Mouse (Mus musculus): Measurements from ENCODE around the gene Pard3. TPM values are rescaled to one million over a fixed set of nuclear protein-coding genes. Genes with fewer than 3 reads are reported as not detected.

Pard3 gene
- total RNA-seq, 2 experiments from 2014 or later = 17.8 to 19.3 TPM

GRCm38 (mm10) chr8:127191824-127192223 is 128.1 kb downstream of the Pard3 start:
- intact Hi-C loops (cut with DNase I) = loop anchor here (5.0 kb wide), 2 partner anchors 75 to 1355 kb away; no protein-coding TSS in a partner anchor
- H3K27ac ChIP-seq = no peak overlapping the region
- DNase-seq (ENCODE audit: extremely low spot score in 1 of 2, low spot score in 2 of 2) = no peak
- H3K4me3 ChIP-seq = no peak overlapping the region
- TF ChIP-seq CTCF (IDR thresholded peaks at IDR 0.05) = no peak

- intact Hi-C loops (cut with DNase I) = loop anchor here (5.0 kb wide), 2 partner anchors 75 to 1355 kb away; no protein-coding TSS in a partner anchor
- no peak overlapping the region for H3K27ac ChIP-seq
- TF ChIP-seq CTCF (IDR thresholded peaks at IDR 0.05) = no peak
Observed at GRCm38 (mm10) chr8:127192331-127192730, 128.6 kb downstream of the Pard3 start.

DNA sequence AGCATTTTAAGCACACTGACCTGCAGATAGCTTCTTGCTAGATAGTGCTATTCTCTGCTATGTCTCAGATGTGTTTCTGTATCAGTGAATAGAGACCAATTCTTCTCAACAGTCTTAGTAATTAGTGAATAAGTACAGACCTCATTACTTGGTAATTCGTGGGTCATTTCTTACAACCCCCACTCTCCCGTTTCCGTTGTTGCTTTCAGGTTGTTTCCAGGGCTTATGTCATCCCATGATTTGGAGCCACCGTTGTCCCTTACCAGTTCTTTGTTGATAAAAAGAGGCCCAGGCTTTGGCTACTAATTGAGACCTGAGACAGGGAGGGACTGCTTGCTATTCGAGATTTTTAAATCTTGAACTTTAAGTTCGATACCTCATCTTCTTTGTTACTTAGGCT is 129.7 kb downstream of the Pard3 start:
- no peak for DNase-seq (ENCODE audit: extremely low spot score in 1 of 2, low spot score in 2 of 2)
- intact Hi-C loops (cut with DNase I) = loop anchor here (5.0 kb wide), 2 partner anchors 74 to 1354 kb away; no protein-coding TSS in a partner anchor
- H3K27ac ChIP-seq = no peak overlapping the region
- TF ChIP-seq CTCF (IDR thresholded peaks at IDR 0.05) = no peak
- no peak overlapping the region for H3K4me3 ChIP-seq

More at GRCm38 (mm10) chr8:127192331-127192730, 128.6 kb downstream of the Pard3 start:
- DNase-seq (ENCODE audit: extremely low spot score in 1 of 2, low spot score in 2 of 2) = no peak
- H3K4me3 ChIP-seq = no peak overlapping the region

DNA sequence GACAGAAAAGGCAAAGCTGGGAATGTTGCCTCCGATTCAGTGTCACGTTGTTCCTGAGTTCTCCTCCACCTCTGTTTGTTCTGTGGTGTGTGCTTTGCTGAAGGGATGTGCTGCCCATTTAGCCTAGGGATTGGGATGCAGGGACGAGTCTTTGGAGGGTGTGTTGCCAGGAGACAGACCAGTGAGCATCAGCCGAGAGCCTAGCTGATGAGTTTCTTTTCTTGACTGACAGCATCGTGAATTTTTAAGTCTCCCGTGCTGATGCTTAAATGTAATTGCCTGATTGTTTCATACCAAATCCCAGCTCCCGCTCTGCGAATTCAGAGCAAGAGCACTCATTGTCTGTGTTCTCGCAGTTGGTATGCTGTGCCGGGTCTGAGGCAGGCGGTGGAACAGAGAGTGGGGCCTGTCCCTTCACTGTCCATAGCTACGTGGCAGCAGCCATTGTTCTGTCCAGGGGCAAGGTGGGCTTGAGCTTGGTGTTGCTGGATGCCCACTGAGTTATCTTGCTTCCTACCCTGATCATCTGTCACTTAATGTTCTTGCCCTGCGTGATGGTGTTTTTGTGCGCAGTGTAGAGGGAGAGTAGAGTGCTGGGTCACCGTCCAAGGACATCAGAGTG is 131.2 kb downstream of the Pard3 start:
- intact Hi-C loops (cut with DNase I) = loop anchor here (5.0 kb wide), 2 partner anchors 72 to 1352 kb away; no protein-coding TSS in a partner anchor
- TF ChIP-seq CTCF (IDR thresholded peaks at IDR 0.05) = no peak
- H3K27ac ChIP-seq = no peak overlapping the region
- H3K4me3 ChIP-seq = no peak overlapping the region
- DNase-seq (ENCODE audit: extremely low spot score in 1 of 2, low spot score in 2 of 2) = no peak

DNA sequence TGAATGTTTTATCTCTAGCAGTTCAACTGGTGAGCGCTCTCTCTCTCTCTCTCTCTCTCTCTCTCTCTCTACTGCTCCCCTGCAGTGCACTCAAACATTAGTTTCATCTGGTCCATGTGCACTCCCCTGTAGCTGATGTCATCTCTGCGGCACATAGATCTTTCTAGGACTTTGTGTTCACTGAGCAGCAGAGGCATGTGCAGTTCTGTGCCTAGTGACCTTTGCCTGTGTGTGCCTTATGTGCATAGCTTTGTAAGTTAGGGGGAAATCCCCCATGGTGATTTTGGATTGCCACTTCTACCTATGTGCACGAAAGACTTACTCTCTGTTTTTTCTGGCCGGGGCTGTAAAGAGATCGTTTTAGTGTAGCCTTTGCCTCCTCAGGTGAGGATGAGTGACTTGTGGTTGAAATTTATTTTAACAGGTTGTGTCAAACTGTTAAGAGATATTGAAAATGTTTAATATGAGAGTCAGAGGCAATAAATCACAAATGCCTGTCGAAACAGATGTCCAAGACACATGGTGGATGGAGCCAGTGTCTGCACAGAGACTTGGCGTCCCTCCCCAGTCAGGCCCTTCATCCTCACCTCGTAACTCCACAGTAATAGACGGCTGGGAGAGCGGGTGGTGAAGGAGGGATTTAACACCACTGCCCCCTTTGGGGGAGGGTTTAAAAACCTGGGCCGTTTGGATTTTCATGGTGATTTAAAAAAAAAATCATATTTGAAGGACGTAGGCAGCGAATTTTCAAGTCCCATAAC is 133.0 kb downstream of the Pard3 start:
- TF ChIP-seq CTCF (IDR thresholded peaks at IDR 0.05) = no peak
- no peak overlapping the region for H3K27ac ChIP-seq
- no peak for DNase-seq (ENCODE audit: extremely low spot score in 1 of 2, low spot score in 2 of 2)
- intact Hi-C loops (cut with DNase I) = no loop called here
- H3K4me3 ChIP-seq = no peak overlapping the region

DNA sequence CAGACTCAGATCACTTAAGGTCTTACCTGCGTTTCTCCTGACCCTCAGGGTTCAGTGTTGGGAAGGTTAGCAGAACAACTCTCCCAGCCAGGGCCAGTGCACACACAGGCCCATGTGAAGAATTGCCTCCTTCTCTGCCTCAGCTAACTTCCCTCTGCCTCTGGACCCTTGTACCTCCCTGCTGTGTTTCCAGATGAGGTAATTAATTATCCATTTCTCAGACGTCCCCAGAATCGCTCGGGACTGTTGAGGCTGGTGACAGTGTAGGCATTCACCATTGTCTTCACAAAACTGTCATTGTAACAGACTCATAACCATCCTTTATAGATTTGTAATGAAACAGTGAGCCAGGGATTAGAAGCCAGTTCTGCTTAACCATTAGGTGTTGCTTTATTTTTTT is 143.8 kb downstream of the Pard3 start:
- H3K27ac ChIP-seq = no peak overlapping the region
- H3K4me3 ChIP-seq = no peak overlapping the region
- intact Hi-C loops (cut with DNase I) = no loop called here
- no peak for TF ChIP-seq CTCF (IDR thresholded peaks at IDR 0.05)
- DNase-seq (ENCODE audit: extremely low spot score in 1 of 2, low spot score in 2 of 2) = no peak

DNA sequence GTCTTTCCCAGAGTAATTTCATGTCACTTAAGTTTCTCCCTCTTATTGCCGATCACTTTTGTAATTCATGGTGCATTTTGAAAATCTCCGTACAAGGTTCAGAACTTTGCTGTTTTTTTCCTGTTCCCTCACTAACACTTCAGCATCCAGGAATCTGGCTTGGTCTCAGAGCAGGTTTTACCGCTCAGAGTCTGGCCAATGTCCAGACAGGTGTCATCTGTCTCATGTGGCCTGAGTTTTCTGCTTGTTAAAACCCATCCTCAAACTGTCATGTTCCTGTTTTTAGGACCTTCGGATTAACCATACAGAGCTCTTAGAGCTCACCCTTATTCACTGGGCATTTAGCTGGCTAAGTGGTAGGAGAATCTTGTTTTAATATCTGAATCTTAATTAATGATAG is 146.9 kb downstream of the Pard3 start:
- DNase-seq (ENCODE audit: extremely low spot score in 1 of 2, low spot score in 2 of 2) = no peak
- Histone ChIP-seq H3K4me3 (no peak overlapping the region), H3K27ac (no peak overlapping the region)
- intact Hi-C loops (cut with DNase I) = no loop called here
- no peak for TF ChIP-seq CTCF (IDR thresholded peaks at IDR 0.05)

DNA sequence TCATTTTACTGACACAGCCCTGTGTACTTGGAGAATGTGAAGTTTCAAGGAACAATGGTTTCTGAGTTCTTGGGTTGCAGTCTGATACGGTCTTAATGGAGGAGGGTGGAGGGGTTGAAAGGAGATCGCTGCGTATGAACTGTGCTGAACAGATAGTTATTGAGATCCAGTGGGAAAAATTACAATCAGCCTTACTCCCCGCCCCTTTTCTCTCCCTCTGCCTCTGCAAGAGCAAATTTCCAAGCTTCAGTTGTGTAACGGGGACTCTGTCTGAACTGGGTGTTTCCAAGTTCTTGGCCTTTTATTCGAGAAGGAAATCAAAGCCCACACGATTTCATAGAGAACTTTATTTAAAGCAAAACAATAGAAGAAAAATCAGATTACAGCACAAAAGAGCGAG is 150.6 kb downstream of the Pard3 start:
- Histone ChIP-seq H3K27ac (no peak overlapping the region), H3K4me3 (no peak overlapping the region)
- DNase-seq (ENCODE audit: extremely low spot score in 1 of 2, low spot score in 2 of 2) = no peak
- TF ChIP-seq CTCF (IDR thresholded peaks at IDR 0.05) = no peak
- intact Hi-C loops (cut with DNase I) = no loop called here

DNA sequence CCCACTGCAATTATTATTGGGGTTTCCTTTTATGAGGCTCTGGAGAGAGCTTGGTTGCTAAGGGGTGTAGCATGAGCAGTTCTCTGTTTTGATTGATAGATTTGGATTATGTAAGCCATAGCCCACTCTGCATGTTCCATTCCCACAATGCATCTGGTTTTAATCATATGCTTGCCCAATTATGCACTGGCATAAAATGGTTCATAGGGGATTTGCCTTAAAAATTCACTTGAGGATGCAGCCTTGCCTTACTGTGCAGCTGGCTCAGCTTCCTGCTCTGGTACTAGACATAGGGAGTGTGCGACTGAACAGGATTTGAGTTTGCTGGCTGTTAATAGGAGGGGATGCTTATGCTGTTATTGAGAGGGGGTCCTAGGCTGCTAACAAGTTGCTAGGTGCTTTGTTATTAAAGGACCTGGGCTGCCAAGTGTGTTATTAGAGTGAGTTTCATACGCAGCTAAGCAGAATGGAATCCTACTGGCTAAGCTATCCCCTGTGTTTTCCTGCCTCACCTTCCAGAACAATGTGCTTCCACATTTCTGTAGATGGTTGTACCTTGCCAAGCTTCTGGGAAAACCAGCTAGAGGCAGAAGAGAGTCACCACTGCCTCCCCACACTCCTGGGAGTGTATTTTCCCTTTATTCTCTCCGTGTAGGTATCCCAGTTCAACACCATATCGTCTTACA is 151.2 kb downstream of the Pard3 start:
- no peak for TF ChIP-seq CTCF (IDR thresholded peaks at IDR 0.05)
- Histone ChIP-seq H3K27ac (no peak overlapping the region), H3K4me3 (no peak overlapping the region)
- intact Hi-C loops (cut with DNase I) = no loop called here
- DNase-seq (ENCODE audit: extremely low spot score in 1 of 2, low spot score in 2 of 2) = no peak

DNA sequence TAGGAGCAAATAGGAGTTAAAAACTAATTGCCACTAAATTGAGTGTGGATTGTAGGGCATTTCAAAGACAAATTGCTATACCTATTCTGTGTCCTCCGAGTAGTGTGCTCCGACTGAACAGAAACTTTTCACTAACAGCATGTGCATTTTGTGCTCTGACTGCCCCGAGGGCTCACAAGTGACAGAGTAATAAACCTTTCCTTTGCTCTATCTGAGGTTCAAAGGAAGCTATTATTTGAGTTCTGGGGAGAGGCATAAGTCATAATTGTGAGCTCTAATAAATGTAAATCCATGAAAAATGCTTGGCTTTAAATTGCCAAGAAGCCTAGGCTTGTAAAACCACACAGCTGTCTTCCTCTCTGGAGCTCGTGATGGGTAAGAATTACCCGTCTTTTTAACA is 156.5 kb downstream of the Pard3 start:
- intact Hi-C loops (cut with DNase I) = no loop called here
- DNase-seq (ENCODE audit: extremely low spot score in 1 of 2, low spot score in 2 of 2) = no peak
- no peak overlapping the region for H3K27ac ChIP-seq

DNA sequence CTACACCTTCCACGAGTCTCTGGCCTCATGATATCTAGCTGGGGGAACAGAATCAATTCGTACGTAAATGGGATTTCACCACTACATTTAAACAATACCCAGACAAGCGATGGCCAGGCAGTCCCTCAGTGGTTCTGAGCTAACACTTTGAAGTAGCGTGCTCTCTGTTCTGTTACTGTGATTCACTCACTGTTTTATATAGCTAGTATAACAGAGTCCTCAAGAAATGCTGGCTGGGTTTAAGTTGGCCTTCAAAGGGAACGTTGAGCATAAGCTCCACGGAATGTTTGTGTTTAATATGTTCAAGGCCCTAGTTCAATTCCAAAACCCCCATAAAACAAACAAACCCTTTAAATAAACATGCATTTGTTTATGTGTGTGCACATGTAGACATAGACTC is 156.9 kb downstream of the Pard3 start:
- TF ChIP-seq CTCF (IDR thresholded peaks at IDR 0.05) = no peak
- no peak for DNase-seq (ENCODE audit: extremely low spot score in 1 of 2, low spot score in 2 of 2)
- Histone ChIP-seq H3K27ac (no peak overlapping the region), H3K4me3 (no peak overlapping the region)
- intact Hi-C loops (cut with DNase I) = no loop called here

More for the DNA sequence above, 156.5 kb downstream of the Pard3 start:
- H3K4me3 ChIP-seq = no peak overlapping the region
- no peak for TF ChIP-seq CTCF (IDR thresholded peaks at IDR 0.05)

DNA sequence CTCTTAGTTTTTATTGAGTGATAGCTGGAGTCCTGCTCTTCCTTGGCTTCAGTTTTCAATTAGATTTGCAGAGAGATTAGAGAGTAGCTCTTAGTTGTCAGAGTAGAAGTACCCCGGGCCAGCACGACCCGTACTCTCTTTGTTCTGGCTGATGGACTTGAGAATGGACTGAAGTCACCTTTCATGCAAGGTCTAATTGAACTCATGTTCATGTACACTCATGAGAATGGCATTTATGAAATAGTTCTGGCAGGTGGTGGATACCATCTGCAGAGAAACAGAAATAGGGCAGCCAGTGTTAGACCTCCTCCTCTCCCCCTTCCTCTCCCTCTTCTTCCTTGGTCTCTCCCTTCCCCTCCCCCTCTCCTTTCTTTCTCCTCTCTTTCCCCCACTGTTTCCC is 158.7 kb downstream of the Pard3 start:
- Histone ChIP-seq H3K27ac (no peak overlapping the region), H3K4me3 (no peak overlapping the region)
- DNase-seq (ENCODE audit: extremely low spot score in 1 of 2, low spot score in 2 of 2) = no peak
- intact Hi-C loops (cut with DNase I) = no loop called here
- TF ChIP-seq CTCF (IDR thresholded peaks at IDR 0.05) = no peak
